Mouse (Mus musculus) inflammation-experienced regulatory T-cells, adult 16 weeks (primary cell): ENCODE measurements around the gene Lgals2. TPM values are rescaled to one million over a fixed set of nuclear protein-coding genes. Genes with fewer than 3 reads are reported as not detected.

Source experiments
- polyA plus RNA-seq: library from polyadenylated mRNA; unstranded; fragments of 100-300 nt; shearing (Covaris generic); gene quantifications from one replicate; pipeline ENCODE4 v1.2.1, GENCODE M21; 2017

The Lgals2 gene
- polyA plus RNA-seq: not detected

DNA sequence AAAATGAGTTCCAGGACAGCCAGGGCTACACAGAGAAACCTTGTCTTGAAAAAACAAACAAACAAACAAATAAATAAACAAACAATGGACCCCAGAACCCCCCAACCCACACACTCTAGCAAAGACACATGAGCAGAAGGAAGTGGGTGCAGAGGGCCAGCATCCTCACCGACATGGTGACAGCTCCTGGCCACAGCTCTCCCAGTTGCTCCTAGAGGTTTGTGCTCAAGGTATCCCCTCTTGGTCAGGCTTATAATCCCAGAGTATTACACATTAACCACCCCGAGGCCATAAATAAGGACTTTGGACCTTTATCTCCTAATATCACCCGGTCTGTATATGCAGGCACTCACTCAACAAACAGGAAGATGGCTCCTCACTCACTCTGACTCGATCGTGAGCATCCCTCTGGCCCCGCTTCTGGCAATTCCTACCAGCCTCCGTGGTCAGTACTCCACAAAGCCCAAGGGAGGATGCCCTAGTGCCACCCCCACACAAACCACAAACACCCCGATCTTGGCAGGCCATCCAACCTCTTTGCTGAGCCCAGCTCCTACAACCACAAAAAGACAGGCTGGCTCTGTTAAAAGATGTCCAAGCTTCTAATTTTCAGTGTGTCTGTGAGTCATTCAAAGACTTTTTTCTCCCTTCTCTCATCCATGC, at the start of gene Lgals2:
Gene Lgals2 (minus strand): TSS at position 227 of the 663 bp plus-strand sequence.

DNA sequence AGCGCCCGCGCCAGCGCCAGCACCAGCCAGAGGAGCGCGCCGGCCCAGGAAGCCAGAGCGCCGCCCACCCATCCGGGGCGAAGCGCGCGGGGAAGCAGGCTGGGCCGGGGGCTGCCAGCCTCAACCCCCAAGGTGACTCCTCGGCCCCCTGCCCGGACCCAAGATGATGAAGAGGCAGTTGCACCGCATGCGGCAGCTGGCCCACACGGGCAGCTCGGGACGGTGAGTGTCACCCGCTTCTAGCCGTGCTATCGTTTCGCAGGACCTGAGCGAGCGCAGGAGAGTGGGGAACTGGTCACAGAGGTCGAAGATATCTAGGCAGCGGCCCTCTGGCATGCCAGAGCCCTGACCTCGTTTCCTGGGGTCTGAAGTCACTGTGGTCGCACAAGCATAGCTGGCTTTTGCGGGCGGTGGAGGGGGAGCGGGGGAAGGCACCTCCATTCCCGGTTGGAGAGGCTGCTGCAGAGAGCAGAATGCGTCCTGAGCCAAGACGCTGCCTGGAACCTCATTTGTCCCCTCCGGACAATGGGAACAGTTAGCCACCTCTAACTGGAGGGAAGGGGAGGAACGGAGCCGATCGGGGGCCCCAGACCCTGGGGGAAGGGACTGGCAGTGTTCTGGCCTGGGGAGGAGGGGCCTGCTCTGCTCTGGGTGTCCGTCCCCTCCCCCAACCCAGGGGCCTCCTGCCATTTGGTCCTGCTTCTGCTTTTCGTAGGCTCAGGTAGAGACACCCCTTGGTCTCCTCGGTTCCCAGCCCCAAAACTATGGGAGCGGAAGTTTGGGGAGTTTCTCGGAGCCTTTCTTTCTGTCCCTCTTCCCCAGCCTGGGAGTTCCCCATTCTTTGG, 44.6 kb upstream of the Lgals2 start, which contains the start of gene Sh3bp1:
Gene Sh3bp1 (plus strand): TSS at position 29 of the 845 bp plus-strand sequence.

DNA sequence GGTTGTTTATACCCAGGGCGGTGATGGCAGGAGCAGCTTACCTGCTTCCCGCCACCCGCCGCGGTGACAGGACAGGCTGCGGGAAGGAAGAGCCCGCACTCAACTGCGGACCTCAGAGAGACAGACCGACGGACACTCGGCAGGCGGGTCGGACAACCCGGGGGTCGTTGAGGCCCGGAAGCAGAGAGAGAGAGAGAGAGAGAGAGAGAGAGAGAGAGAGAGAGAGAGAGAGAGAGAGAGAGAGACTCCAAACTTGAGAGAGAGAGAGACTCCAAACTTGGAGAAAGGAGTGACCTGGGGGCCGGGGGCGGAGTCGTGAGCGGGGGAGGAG, 44.0 kb upstream of the Lgals2 start, which contains the start of gene Gm49510:
Gene Gm49510 (plus strand): TSS at position 259 of the 331 bp plus-strand sequence.

DNA sequence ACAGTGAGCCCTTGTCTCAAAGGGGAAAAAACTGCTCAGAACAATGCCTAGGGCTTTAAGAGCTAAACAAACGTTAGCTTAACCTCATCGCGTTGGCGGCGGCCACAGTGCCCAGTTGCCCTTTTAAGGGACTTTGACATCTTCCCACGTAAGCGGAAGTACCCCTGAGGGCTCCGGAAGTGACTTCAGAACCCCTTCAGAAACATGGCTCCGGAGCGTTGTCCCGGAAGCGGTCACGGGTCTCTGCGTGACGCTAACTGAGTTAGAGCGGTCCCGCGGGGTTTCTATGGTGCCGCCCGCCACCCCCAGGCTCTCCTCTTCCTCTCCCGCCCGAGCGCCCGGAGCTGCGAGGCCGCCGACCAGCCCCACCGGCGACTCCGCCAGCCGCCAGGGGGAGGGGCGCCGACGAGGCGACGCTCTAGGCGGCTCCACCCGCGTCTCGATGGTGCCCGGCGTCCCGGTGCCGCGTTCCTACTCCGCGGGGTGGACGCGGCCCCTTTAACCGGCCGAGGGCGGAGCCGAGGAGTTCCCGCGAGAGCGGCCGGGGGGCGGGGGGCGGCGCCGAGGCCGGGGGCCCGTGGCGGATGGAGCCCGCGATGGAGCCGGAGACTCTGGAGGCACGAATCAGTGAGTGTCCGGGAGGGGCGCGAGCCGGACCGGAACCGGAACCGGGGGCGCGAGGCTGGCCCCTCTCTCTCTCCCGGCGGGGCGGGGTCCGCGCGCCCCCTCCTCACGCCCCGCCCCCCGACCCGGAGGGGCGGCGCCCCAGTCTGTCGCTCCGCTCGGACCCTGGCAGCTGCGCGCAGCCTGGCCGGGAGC, 21.9 kb upstream of the Lgals2 start, which contains the start of gene Gga1:
Gene Gga1 (plus strand): TSS at position 200 of the 819 bp plus-strand sequence.

DNA sequence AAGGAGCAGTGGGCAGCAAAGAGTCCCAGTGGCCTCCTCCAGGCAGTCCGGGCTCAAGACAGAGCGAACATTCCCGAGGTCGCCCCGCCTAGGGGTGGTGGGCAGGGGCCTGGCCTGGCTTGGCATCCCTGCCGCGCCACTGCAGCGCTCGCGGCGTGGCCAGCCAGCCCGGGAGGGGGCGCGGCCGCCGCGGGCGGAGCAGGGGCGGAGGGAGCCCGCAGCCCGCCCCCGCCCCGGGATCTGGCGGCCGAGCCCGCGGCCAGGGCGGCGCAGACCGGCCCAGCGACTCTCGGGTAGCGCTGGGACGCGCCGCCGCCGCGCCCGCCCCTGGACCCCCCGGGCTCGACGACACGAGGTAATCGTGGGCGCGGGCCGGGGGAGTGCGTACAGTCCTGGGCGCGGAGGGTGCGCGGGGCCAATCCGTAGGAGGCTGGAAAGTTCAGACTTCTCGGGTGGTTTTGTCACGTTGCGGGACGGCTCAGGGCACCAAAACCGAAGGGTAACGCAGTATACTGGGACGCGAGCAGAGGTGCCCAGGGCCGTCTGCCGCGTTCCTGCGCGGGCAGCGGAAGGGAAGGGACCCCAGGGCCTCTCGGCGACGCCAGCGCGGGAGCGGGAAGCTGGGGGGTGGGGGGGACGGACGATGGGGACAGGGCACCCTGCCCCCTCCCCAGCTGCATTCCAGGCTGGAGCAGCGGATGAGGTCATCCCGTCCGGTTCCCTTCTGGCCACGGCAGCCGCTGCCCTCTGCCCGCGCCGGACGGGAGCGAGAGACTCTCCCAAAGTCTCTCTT, 12.8 kb downstream of the Lgals2 start, which contains the start of gene Cdc42ep1:
Gene Cdc42ep1 (plus strand): TSS at position 254 of the 793 bp plus-strand sequence.

DNA sequence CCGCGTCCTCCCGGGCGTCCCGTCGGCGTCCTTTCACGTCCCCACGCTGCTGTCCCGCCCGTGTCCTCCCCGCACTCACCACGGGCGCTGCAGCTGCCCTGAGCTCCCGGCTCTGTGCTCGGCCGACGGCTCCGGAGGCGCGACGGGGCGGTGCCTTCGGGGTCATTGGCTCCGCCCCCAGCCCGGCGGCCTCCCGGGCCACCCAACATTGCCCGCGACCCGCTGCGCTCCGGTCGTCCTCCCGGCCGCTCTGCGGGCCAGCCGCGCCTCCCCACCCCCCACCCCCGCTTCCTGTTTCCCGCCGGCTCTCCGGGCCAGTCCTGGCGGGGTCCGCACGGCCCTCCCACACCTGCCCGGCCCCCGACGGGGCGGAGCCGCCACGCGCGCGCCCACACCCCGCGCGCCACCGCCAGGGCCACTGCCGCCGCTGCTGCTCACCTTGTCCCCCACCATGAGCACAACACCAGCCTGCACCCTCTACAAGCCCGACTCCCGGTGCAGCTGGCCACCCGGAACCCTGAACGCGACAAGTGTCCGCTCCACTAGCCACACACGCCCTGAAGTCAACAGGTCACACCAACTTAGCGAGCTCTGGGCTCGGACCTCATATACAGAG, 52.4 kb downstream of the Lgals2 start, which contains the start of gene Card10:
Gene Card10 (minus strand): TSS at position 267 of the 616 bp plus-strand sequence.

Other genes starting within 250 kb of the Lgals2 start
- gene Elfn2, start 136.8 kb downstream of the Lgals2 start, polyA plus RNA-seq: 0.07 TPM
- gene Mfng, start 82.1 kb downstream of the Lgals2 start, polyA plus RNA-seq: 177 TPM
- 0.38 TPM for gene Card10, start 52.5 kb downstream of the Lgals2 start, polyA plus RNA-seq
- gene Cdc42ep1, start 12.9 kb downstream of the Lgals2 start, polyA plus RNA-seq: not detected
- gene Gga1, start 21.7 kb upstream of the Lgals2 start, polyA plus RNA-seq: 76.9 TPM
- gene Gm49510, start 44.1 kb upstream of the Lgals2 start, polyA plus RNA-seq: 0.57 TPM
- 251 TPM for gene Sh3bp1, start 44.2 kb upstream of the Lgals2 start, polyA plus RNA-seq
- gene Pdxp, start 58.4 kb upstream of the Lgals2 start, polyA plus RNA-seq: 1.9 TPM
- gene Lgals1, start 71.2 kb upstream of the Lgals2 start, polyA plus RNA-seq: 515 TPM
- gene Nol12, start 79.4 kb upstream of the Lgals2 start, polyA plus RNA-seq: 49.7 TPM
- 105 TPM for gene Triobp, start 92.2 kb upstream of the Lgals2 start, polyA plus RNA-seq
- 74.2 TPM for gene H1f0, start 172.9 kb upstream of the Lgals2 start, polyA plus RNA-seq
- gene Galr3, start 186.4 kb upstream of the Lgals2 start, polyA plus RNA-seq: not detected
- gene Ankrd54, start 207.4 kb upstream of the Lgals2 start, polyA plus RNA-seq: 10.7 TPM
- 171 TPM for gene Eif3l, start 219.7 kb upstream of the Lgals2 start, polyA plus RNA-seq